Mouse (Mus musculus) ES-E14 (cell line): ENCODE measurements at regions not wholly inside any gene's neighbourhood (a gene's known extent, or its start where the extent isn't known, plus 50 kb on each side); places are given as distances from the start of the nearest gene placed in this dataset.

Experiments
- HCFC1 ChIP-seq: IDR thresholded peaks from 2 replicates; pipeline ENCODE4 v1.6.1; 2012; ENCODE audit warnings: low read length, inconsistent platforms, borderline replicate concordance; ENCODE audit not compliant: insufficient read depth
- ZC3H11A ChIP-seq: IDR thresholded peaks from 2 replicates; pipeline ENCODE4 v1.6.1; 2012; ENCODE audit warnings: low read depth, mild to moderate bottlenecking, inconsistent platforms, low read length, borderline replicate concordance

DNA sequence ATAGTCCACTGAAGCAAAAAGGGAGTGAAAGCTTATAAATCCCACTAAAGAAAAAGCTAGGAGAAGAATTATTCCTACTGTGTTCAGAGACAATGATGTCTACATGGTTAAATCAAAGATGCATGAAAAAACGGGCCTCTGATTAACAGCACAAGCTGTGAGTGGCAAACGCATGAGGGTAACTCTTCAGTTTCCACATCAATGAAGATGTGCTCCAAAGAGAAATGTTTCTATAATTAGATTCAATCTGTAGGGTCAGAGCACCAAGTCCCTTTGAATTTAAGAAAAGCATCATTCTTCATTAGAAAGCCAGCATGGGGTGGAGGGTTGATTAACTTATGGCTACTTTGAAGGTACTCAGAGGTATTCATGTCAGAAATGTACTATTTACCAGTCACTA, 601.5 kb upstream of the Tmprss15 start:
- TF ChIP-seq ZC3H11A (no peak), HCFC1 (no peak)
